Comparison of ENCODE assay signal across 20 mouse cellular contexts in the genomic region with DNA sequence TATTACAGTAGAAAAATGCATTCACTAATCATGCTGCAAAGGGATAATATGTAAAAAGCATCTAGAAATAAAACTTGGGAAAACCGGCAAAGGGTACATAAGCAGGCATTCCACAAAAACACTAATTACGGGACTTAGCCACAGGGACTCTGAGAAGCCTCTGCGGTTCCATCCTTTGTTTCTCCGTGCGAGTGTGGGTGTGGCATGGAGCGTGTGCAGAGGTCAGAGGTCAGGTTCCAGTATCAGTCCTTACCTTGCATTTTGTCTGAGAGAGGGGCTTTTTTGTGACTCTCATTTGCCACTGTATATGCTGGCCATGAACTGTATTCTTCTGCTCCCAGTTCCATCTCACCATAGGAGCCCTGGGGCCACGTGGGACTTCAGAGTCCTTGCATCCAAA. TPM values are rescaled to one million over a fixed set of nuclear protein-coding genes. Genes with fewer than 3 reads are reported as not detected.
"Had no signal": no experiment of that assay in that cellular context is flagged by ENCODE, and none has a peak within 500 bp of the region (broad histone marks: within the 10 kb centered on the region; RNA-seq: fewer than 3 reads in every experiment).

No protein-coding gene starts in this region.

- DNase-seq: lung, adult 18-20 months; lung, embryonic 14.5 days; lung, postnatal 10 days; retina, postnatal 1 day; right cerebral cortex, adult 18-20 months; right cerebral cortex, postnatal 25 days; right cerebral cortex, postnatal 4 days; spleen, adult 18-20 months; thymus, adult 18-20 months; thymus, postnatal 14 days; thymus, postnatal 36 days had no signal

- H3K27me3 ChIP-seq: megakaryocyte, embryonic 14.5 days; midbrain, embryonic 13.5 days; midbrain, embryonic 15.5 days; neural tube, embryonic 13.5 days; neural tube, embryonic 15.5 days had no signal

- H3K9ac ChIP-seq: lung, embryonic 14.5 days; midbrain, embryonic 13.5 days; midbrain, embryonic 15.5 days; neural tube, embryonic 13.5 days; neural tube, embryonic 15.5 days had no signal

- H3K4me3 ChIP-seq: megakaryocyte, embryonic 14.5 days; midbrain, embryonic 13.5 days; midbrain, embryonic 15.5 days; neural tube, embryonic 13.5 days; neural tube, embryonic 15.5 days had no signal

- ATAC-seq: midbrain, embryonic 13.5 days; midbrain, embryonic 15.5 days had no signal

- H3K27ac ChIP-seq: macrophage; midbrain, embryonic 13.5 days; midbrain, embryonic 15.5 days; neural tube, embryonic 13.5 days; neural tube, embryonic 15.5 days had no signal

- H3K4me1 ChIP-seq: megakaryocyte, embryonic 14.5 days; midbrain, embryonic 13.5 days; midbrain, embryonic 15.5 days; neural tube, embryonic 13.5 days; neural tube, embryonic 15.5 days had no signal

- H3K9me3 ChIP-seq: megakaryocyte, embryonic 14.5 days; midbrain, embryonic 13.5 days; midbrain, embryonic 15.5 days; neural tube, embryonic 13.5 days; neural tube, embryonic 15.5 days had no signal

- H3K4me2 ChIP-seq: lung, embryonic 14.5 days; midbrain, embryonic 11.5 days; midbrain, embryonic 13.5 days; midbrain, embryonic 15.5 days; neural tube, embryonic 13.5 days; neural tube, embryonic 15.5 days had no signal

RNA-seq across cellular contexts. Expression of gene Adnp, which starts 31.0 kb away (rescaled TPM):
- total RNA-seq: monocyte, adult 5-6 weeks had no signal

RNA-seq across cellular contexts. Expression of gene Gm20716, which starts 54.2 kb away (rescaled TPM):
- polyA plus RNA-seq: small intestine, adult 2 months had no signal
